Mouse (Mus musculus) kidney, postnatal 10 days (tissue): ENCODE results near the gene Amdhd2.

Experiments used
- DNase-seq: peaks from one replicate; pipeline ENCODE4 v3.0.0; 2021; ENCODE audit warnings: mixed read lengths

The Amdhd2 gene

DNA sequence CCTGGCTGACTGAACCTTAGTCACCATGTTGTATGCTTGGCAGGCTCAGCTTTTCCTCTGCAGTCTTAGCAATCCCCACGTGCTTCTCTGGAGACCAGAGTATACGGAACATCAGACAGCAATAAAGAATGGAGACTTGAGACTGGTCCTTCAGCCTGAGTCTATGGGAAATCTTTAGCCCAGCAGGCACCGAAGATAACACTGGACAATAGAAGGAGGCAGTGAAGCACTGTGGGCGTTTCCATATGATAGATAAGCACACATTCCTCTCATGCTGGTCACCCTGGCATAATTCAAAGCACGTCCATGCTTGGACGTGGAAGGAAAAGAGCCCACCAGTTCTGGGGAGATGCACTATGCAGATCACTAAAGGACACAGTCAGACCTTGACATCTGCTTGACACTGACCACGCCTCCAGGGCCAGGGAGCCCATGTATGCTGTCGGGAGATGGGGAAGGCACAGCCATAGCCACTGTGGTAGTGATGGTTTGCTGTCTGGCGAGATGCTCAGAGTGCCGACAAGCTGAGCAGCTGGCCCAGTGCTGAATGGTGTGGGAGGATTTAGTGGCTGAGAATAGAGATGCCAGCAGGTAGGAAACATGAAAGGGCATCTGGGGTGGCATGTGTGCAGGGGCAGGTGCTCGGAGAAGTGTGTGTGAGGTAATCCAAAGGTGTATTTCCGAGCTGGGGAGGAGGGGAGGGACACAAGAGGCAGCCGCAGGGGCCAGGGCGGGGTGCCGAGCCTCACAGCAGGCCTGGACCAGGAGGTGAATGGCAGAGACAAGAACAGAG, 33.7 kb upstream of the Amdhd2 start:
- DNase-seq, result no peak

DNA sequence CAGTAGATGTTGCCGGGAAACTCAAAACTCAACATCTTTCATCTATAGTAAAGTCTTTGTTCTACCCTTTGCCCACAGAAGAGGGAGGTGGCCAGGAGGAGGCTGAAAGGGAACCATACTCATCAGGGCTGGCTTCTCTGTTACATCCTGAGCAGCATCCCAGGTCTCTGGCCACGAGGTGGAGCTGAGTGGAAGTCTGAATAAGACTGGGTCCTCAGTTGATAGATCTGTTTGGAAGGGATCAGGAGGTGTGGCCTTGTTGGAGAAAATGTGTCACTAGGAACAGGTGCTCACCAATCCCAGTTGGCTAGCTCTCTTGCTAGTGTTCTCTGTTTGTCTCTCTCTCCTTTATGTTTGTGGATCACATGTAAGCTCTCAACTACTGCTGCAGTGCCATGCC, 31.8 kb upstream of the Amdhd2 start:
- no peak for DNase-seq

DNA sequence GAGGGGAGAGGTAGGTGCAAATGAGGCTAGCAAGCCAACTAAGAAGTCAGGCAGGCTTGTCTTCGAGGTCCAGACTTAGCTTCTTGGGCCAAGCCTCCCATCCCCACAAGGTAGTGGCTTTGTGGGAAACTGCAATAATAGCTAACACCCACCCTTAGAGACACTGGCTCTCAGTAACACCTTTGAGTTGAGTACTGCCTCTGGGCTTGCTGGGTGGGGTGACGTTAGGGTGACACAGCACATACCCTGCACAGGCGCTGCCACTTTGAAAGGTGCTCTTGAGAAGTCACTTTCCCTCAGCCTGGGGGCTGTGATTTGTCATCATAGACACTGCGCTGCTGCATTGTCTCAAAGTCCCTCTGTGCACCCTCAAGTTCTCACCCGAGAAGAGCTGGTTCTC, 30.2 kb upstream of the Amdhd2 start:
- DNase-seq, result no peak

DNA sequence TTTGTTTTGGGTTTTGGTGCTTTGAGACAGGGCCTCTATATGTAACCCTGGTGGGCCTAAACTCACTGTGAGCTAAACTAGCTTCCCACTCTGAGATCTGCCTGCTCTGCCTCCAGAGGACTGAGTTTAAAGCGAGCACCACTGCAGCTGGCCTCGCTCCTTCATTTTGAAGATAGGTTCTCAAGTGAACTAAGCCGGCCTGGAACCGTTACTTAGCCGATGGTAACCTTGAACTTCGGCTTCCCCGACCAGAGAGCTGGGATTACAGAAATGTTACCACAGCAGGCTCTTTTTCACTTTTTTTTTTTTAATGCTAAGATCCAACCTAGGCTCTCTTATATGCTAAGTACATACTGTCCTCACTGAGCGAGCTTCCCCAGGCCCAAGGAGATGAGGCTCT, 29.7 kb upstream of the Amdhd2 start:
- DNase-seq, result no peak

DNA sequence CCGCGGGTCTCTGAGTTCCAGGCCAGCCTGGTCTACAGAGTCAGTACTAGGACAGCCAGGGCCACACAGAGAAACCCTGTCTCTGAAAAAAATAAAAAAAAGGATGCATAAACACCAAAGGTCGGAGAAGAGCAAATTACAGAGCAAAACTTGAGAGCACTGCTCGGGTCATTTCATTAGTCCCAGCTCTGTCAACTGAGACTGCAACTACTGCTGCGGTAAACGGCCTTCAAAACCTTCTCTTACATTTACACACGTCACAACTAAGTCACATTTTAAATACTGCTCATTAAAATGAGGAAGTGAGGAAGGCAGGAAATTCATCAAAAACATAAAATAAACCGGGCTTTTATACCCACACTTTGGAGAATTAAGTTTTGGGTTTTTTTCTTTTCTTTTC, 29.3 kb upstream of the Amdhd2 start:
- DNase-seq, result no peak

DNA sequence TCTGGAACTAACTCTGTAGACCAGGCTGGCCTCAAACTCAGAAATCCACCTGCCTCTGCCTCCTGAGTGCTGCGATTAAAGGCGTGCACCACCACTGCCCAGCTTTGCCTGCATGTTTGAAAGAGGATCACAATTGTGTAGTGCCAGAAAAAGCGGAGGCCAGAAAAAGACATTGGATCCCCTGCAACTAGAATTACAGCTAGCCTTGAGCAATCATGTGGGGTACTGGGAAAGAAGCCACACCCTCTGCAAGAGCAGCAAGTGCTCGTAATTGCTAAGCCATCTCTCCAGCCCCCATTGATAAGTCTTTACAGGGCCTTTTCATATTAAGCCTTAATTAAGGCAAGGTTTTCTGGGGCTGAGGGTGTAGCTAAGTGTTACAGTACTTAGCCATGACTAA, 27.9 kb upstream of the Amdhd2 start:
- no peak for DNase-seq

DNA sequence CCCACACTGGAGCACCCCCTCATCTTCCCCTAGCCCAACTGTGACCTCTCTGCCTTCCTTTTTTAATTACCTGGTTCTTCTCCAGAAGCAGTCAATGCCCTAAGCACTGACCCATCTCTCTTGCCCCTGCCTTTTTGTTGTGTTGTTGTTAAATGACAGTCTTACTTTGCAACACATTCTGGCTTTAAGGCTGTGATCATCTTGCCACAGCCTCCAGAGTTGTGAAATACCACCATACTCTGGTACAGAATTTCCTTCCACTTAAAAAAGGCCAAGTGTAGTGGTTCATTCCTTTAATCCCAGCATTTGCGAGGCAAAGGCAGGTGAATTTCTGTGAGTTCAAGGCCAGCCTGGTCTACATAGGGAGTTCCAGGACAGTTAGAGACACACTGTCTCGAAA, 27.4 kb upstream of the Amdhd2 start:
- no peak for DNase-seq

DNA sequence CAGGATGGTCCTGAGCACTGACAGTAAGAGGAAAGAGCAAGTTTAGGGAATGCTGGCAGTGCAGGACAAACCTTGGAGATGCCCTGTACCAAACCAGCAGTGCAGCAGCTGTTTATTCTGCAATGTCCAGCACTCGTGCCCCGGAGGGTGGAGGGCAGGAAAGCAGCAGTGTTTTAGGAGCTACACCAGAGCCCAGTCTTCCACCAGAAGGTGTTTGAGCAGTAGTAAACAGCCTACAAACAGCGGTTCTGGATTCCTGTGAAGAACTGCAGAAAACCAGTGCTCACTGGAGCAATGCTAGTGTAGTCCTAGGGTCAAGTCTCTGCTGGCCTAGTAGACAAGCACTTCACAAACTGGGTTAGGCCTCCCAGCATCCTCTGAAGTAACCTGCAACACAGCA, 10.7 kb upstream of the Amdhd2 start:
- DNase-seq, result no peak

DNA sequence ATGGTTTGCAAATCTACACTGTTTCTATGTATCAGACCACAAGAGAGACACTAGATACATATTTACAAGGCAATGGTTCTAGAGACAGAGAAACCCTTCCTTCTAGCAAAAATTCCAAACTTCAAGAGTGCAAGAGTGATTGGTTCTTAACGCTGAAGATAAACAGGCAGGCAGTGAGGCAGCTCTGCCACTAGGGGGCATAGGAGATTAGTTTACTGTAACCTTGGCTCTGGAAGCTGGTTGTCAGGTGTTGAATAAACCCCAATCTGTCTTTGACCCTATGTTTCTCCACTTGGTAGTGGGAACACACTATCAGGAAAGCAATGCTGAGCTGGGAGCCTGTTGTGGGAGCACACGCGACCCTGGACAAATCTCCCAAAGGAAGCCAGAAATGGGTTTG, 9.9 kb upstream of the Amdhd2 start:
- peak; percentile 82 for DNase-seq

DNA sequence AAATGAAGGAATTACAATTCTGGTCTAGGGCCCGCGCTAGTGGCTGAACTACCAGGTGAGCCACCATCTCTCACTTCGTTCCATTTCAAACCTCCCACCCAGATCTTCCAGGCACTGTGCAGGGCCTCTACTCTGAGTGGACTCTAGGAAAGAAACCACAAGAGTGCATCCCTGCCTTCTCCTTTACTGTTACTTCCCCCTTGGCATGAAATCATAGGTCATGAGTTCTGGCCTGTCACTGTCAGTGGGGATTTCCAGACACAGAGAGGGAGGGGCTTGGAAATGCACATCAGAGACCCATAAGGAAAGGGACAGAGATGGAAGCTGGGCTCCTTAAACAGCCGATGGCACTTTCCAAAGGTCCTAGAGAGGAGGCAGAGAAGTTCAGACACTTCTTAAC, 8.2 kb upstream of the Amdhd2 start:
- DNase-seq, result no peak

DNA sequence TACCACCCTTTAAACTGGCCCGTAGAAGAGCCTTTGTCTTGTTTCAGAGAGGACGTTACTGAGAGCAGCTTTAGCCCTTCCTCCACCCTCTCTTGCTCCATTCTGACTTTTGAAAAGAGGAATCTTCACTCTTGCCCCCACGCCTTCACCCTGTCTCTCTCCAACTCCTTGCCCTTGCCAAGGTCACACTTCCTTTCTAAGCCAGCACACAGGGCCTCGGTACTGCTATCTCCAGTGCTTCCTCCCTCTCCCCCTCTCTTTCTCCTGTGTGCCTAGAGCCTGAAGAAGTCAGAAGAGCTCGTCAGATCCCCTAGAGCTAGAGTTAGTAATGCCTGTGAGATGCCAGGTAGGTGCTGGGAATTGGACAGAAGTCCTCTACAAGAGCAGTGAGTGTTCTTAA, 7.2 kb upstream of the Amdhd2 start:
- DNase-seq, result no peak

DNA sequence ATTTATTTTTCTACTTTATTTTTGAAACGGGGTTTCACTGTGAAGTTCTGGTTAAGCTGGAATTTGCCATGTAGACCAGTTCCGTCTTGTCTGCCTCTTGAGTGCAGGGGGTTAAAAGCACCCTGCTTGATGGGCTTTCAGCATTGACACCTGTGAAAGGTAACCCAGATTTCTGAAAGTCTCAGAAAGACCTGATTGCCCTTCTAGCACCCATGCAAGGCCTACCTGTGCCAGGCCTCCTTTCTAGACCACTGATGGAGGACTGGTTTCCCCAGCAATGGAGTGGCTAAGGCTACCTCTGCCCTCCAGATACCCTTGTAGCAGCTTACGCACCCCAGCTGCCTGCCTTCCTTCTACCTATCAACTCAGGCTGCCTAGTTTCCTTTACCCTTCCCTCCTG, 6.6 kb upstream of the Amdhd2 start:
- no peak for DNase-seq

DNA sequence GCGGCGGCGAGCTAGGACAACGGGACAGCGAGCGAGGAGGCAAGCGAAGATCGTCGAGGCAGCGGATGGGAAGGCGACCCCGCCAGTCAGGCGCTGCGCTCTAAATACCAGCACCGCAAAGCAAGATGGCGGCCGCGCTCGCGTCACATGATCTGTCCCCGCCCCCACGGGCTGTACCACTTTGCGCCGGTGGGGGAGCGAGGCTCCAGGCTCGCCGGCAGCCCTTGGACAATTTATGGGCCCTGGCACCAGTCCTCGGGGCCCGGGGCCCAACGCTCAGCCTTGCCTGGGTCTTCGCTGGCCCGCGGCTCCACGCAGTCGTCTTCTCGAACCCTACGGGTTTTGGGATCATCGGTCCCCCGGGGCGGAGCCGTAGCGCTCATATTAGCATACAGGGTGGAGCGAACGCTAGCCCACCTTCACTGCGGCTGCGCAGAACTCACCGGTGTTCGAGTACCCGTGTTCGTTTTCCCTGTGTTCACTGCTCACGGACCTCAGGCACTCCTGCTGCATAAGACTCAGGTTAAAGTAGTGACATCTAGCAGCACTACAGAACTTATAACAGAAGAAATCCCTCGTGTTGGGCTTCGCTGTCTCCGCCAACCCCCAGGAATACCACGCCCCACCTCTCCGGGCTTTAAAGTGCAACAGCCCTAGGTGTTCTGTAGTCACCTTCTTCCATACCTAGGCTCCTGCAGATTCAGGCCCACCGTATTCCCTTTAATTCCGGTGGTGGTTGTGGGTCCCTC, 5.9 kb upstream of the Amdhd2 start, which contains the start of gene Atp6v0c:
TSS of gene Atp6v0c (minus strand) at position 386 of the 749 bp plus-strand sequence.
- peak; percentile 97 for DNase-seq

DNA sequence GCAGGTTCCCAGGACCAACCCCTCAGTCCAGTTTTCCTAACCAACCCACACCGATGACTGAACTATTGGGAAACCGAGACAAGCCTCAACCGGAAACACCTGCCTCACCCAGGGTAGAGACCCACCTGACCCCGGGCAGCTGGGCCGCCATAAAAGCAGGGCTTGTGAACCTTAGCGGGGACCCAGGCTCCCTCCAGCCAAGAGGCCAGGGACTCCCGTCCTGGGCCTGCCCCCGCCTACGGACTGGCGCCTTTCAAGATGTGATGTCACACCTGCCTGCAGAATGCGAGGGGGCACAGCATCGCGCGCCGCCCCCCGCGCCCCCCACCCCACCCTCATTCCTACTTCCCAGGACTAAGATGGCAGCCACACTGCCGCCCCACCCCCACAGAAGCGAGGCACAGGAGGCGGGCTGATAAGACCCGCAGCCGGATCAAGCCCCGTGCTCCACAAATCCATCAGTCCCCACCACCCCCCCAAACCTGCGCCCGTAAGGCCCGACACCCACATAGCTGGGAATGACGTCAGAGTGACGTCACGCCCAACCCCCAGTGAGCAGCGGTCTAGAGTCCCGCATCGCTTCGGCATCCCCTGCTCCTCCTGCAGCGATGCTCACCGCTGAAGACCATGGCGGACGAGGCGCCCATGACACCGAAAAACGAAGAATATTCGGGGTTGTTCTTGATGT, 5.2 kb upstream of the Amdhd2 start:
- DNase-seq, result peak; percentile 81

DNA sequence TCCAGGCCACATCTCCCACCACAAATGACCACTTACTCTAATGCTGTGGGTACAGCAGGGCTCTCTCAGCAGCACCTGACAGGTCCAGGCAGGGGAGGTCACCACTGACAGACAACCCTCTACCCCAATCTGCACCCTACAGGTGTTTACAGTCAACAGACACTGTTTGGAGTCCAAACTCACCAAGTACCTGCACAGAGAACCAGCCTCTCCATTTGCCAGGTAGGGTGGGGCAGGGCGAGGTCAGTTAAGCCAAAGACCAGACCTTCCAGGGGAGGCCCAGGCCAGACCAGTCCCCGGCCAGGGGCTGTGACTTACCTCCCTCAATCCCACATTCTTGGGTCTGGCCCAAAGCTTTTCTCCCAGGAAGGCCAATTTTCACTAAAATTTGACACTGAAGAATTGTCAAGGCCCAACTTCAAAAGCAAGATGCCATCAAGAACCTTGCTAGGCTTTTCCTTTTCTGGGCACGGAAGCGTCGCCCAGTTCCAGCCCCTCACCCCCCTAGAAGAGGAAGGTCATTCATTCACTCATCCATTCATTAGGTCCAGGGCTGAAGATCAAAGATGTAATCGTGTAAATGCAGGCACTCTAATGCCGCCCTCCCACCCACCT, 4.4 kb upstream of the Amdhd2 start:
- DNase-seq, result no peak

DNA sequence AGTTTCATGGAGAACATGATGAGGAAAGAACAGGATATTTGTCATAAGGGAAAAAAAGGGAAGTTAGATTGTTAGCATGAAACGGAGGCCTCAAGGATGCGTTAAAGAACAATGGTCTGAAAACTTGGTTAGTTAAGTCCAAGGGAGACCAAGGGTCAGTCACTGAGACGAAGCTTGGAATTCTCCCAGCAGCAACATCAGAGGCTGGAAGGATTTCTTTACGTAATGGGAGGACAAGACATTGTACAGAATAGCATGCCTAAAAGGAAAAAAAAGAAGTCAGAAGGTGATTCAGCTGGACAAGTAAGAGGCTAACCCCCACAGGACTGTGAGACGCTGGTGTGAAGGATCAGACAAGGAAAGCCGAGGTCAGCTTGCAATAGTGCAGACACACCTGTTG, 3.6 kb upstream of the Amdhd2 start:
- DNase-seq, result no peak

DNA sequence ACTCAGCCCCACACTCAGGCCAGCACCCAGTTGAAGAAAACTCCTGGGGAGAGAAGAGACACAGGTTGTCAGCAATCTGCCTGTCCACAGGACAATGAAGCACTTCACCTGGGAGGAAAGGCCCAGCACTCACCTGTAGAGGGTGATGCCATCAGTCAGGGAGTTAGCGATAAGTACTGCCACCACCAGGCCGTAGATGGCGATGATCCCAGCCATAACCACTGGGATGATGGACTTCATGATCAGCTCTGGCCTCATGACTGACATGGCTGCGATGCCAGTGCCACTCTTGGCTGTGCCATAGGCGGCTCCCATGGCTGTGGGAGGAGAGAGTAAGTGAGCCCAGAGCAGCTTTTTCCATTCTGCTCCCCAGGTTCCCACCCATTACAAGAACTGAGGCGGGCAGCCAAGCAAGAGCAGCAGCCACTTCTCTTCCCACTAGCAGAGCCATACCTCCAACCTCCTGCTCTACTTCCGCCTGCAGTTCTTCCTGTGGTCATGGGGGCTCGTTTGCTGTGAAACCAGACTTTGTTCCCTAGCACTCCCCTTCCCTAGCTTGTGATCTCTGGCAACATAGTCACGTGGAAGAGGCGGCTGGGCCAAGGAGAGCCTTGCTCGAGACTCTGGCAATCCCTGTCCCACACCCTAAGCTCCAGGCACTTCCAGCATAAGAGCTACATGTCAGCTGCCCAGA, 1.1 kb upstream of the Amdhd2 start:
- peak; percentile 67 for DNase-seq

DNA sequence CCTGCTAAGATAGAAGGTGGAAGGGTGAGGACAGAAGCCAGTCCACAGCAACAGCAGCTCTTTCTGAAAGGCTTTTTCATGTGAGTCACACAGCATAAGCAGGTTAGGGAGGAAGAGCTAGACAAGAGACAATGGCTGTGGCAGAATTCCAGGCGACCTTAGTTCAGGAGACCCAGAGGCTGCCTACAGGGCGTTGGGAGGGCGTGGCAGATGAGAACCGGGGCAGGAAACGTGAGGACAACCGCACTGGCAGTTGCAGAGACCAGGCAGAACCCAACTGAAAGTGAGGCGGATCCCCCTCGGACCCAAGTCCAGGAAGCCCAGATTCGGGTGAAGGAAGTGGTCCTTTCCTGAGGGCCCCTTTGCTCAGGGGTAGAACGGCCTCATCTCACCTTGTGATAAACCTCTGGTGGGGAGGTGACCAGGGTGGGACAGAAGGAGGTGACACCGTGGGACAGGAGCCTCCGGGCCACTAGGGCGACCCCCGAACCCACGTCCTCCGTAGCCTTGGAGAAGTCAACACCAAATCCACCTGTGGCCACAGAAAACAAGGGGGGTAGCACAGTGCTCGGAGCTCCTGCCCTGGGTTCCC, 886 bp downstream of the Amdhd2 start:
- peak; percentile 82 for DNase-seq

DNA sequence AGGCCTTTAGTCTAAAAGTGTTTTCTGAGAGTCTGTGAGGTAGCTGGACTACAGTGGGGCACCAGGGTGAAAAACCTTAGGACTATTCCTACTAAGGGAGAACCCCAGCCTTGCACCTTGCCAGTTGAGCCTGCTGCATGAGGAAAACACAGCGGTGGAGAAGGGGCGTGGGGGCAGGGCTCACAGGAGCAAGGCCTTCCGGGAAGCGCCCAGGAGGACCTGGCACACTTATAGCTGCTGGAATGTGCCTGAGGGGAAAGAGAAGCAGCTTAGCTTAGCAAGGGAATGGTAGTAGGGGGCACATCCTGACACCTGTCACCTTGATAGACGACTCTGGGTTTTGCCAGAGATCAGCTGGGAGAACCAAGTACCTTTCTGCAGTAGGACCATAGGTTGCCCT, 2.1 kb downstream of the Amdhd2 start:
- no peak for DNase-seq

DNA sequence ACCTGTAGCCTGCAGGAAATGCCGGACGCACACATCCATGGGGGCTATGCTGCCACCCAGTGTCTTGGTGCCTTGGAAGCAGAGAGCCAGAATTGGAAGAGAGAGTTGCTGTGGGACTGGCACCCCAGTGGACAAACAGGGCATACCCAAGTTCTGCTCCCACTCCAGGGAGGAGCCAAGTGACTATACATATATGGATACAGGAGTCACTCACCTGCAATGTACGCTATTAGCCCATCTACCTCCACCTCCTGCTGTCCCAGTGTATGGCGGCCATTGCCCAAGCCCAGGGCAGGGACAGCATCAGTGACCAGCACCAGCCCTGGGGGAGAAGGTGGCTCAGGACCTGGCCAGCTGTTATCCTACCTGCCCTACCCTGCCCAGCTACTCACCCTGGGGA, 6.0 kb downstream of the Amdhd2 start:
- no peak for DNase-seq

DNA sequence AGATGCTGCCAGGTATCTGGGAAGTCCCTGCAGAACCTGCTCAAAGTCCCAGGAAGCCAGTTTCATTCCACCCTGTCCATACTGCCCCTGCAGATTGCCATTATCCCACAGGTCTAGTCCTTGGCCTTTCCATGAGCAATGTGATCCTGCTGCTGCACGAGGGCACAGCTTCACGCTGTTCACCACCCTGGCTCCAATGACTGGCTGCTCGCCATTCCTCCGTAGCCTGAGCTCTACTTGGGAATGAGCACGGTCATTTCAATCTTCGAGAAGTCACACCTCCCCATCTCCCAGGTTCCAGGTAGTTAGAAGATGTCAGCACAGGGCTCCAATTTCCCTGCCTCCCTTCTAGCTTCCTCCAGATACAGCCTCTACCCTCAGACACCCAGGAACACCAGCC, 6.4 kb downstream of the Amdhd2 start:
- no peak for DNase-seq

DNA sequence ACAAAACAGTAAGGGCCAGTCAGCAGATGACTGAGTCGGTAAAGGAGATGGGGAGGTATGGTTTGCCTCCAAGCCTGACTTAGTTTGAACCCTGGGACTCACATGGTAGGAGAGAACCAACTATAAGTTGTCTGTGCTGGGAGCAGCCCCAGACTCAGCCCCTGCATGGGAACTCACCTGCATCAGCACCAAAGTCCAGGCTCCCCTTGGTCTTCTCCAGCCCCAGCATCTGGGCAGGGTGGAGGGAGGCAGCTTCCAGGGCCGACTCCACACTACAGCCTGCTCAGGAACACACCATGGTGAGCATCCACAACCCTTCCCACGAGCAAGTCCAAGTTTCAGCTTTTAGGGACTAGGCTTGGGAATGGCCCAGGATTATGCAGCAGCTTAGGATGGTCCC, 7.2 kb downstream of the Amdhd2 start:
- DNase-seq, result no peak
